Mouse (Mus musculus) layer of hippocampus, adult 9-10 months (tissue): ENCODE results near the gene Rhox3a2.
"Not testable (repeated sequence)": the region's sequence is repeated elsewhere in the genome, so short reads cannot be mapped to it uniquely, and the experiment has no call there.

Source experiments
- DNase-seq: peaks from one replicate; pipeline ENCODE4 v3.0.0; 2022; ENCODE audit warnings: low spot score

The Rhox3a2 gene

DNA sequence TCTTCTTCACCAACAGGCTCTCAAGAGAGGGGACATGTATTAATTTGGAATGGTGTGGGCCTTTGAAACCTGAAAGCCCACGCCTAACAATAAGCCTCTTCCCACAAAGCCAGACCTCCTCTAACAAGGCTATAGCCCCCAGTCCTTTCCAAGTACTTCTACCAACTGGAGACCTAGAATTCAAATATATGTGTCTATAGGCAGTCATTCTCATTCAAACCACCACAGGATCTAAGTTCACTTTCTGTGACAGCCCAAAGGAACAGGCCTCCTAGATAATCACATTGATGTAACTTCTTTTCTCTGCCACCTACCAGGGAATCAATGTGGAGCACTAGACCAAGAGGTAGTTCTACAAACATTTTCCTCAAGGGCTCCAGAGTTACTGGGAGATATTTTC, at the start of gene Rhox3a2:
Rhox3a2 (plus strand) TSS at position 301 of the 400 bp plus-strand sequence.
- DNase-seq = not testable (repeated sequence)

DNA sequence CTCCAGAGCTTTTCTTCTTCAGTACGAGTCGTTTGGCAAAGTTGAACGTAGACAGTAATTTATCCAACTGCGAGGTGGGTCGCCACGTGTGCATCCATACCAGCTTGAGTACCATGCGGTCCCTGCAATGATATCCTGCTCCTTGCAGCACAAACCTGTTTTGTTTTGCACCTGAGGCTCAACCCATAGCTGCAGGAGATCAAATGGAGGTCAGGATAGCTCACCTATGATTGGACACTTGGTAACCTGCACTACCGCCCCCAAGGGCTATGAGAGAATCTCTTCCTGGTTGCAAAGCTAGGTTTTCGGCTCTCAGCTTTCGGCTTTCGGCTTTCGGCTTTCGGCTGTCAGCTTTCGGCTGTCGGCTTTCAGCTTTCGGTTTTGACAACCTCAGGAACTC, 10.7 kb downstream of the Rhox3a2 start, which contains the start of gene Rhox4a2:
Rhox4a2 (plus strand) TSS at position 301 of the 400 bp plus-strand sequence.
- not testable (repeated sequence) for DNase-seq

DNA sequence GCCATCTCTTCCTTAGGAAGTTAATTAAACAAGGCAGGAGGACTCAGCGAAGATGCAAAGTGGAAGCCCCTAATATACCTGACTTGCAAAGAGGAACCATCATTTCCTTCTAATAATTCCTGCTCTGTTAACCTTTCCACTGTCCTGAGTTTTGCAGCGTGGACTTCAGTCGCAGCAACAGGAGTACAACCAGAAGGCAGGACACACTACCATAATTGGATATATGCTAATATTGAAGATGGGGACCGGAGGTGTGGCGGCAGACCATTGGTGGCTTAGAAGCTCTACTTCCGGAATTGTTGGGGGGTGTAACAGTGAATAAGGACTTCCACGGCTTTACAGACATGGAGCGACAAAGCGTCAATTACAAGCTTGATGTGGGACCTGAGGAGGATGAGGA, 31.9 kb downstream of the Rhox3a2 start, which contains the start of gene Rhox2b:
Rhox2b (plus strand) TSS at position 301 of the 400 bp plus-strand sequence.
- not testable (repeated sequence) for DNase-seq

DNA sequence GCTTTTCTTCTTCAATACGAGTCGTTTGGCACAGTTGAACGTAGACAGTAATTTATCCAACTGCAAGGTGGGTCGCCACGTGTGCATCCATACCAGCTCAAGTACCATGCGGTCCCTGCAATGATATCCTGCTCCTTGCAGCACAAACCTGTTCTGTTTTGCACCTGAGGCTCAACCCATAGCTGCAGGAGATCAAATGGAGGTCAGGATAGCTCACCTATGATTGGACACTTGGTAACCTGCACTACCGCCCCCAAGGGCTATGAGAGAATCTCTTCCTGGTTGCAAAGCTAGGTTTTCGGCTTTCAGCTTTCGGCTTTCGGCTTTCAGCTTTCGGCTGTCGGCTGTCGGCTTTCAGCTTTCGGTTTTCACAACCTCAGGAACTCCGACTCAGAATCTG, 52.4 kb downstream of the Rhox3a2 start, which contains the start of gene Rhox4b:
Rhox4b (plus strand) TSS at position 301 of the 400 bp plus-strand sequence.
- not testable (repeated sequence) for DNase-seq
